Mouse (Mus musculus) neutrophil, adult 59 days (primary cell): ENCODE measurements around the gene Mettl17. TPM values are rescaled to one million over a fixed set of nuclear protein-coding genes. Genes with fewer than 3 reads are reported as not detected.

Experiments used
- total RNA-seq, 2 experiments: library from RNA; stranded (reverse); gene quantifications; 1 replicate in 1 of 2; 2 replicates in 1 of 2; pipeline ENCODE4 v1.2.4; 2023

The Mettl17 gene
- 10 to 100 TPM; 16.2 to 17.2 TPM for total RNA-seq

DNA sequence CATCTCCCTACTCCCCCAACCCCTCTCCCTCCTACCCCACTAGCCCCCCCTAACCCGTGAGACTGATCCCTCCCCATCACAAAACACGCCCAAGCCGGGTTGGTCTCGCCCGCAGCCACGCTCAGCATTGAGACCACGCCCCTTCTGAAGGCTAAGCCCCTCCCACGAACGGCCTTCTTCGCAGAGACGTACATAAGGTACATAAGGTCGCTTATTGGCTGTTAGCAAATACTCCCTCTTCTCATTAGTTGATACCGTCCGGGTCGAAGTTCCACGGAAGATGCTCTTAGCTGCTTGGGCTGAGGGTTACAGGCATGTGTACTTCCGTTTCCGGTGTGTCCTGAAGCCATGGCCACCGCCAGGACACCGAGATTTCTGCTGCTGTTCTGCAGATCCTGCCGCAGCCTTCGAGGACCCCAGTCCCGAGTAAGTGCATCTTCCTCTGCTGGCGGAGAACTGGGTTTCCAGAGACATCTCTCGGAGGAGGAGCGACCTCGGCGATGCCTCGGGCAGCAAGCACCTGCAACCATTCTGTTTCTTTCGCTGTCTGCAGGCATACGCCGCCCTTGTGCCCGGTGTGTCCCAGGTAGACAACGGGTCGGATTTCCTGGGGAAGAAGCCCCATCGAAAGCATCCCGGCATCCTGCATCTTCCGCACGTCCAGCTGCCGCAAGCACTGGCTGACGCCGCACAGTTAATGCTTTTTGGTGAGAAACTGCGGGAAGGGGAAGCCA lies at the start of gene Mettl17:
Gene Mettl17 (plus strand): TSS at position 245 of the 734 bp plus-strand sequence.

DNA sequence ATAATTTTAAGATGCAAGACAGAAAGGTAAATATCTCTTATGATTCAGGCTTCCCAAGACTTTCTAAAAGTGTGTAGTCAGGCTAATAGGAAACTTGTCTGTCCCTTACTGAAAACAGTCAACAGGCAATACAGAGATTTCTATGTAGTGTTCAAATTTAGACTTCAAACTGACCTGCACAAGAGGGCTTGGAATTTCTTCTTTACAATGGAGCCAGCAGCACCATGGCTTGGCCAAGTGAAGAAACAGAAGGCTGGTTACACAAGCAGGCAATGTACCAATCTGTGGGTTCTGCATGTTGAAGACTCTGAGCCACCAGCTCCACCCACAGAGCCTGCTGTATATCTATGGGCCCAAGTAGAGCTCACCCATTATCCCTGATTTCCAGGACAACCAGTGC lies 31.2 kb upstream of the Mettl17 start, which contains the start of gene Ear6:
Gene Ear6 (plus strand): TSS at position 301 of the 400 bp plus-strand sequence.

DNA sequence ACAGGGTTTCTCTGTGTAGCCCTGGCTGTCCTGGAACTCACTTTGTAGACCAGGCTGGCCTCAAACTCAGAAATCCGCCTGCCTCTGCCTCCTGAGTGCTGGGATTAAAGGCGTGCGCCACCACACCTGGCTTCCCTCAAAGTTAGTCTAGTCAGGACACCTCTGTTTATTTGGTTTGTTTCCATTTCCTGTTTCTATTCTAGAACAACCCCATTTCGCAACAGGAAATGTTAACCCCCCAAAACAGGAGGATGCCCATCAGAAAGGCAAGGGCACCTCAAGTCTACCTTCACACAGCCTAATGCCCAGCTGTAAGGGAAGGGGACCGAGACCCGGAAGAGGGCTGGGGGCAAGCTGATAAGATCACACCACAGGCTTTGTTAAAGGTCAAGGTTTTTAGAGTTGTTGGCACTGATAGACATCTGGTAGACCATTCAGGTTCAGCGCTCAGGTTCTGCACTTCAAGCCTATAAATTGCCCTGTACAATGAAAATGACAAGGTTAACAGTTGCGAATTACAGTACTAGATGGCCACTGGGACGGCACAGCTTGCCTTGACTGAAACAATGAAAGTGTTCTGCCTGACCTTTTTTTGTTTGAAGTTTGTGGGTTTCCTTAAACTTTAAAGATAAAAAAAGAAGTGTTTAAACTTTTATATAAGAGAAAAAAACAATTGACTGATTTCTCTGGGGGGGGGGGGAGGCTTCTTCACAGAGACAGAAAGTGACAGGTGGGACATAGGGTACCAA lies 7.7 kb downstream of the Mettl17 start, which contains the start of gene Slc39a2:
Gene Slc39a2 (plus strand): TSS at position 699 of the 749 bp plus-strand sequence.

GRCm38 (mm10) chr14:51913960-51914762 lies 29.5 kb downstream of the Mettl17 start, which contains the start of gene Ndrg2:
Gene Ndrg2 (minus strand): TSS chr14:51914158.

DNA sequence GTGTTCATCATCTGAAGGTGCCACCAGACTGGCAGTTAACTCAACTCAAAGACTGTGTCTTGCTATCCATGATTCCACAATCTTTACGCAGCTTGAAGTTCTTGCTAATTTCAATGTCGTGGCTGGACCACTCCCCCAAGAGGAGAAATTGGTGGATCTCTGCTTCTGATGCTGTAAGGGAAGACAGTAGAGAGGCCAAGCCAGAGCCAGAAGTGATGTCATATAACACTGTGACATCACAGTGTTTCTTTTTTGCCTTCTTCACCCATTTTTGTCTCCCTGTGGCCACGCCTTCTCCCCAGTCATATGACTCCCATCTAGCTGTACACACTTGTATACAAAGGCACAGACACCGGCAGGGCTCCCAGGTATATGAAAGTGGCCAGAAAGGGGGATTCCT lies 33.5 kb downstream of the Mettl17 start, which contains the start of gene Tppp2:
Gene Tppp2 (plus strand): TSS at position 301 of the 400 bp plus-strand sequence.

DNA sequence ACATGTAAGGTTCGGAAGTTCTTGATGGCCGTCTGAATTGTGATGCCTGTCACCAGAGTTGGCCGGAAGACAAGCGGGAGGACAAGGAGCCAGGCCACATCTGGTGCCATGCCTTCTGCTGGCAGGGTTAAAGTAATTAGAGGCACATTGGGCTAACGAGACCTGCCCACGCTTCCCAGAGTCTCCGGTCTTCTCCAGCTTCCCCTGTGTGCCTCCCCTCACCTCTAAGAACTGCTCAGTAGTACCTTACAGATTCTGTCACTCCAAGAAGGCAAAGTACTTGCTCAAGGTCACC lies 37.9 kb downstream of the Mettl17 start, which contains the start of gene Rnase13:
Gene Rnase13 (minus strand): TSS at position 203 of the 295 bp plus-strand sequence.

Other genes starting within 250 kb of the Mettl17 start
- gene Gm4181, start 249.2 kb upstream of the Mettl17 start, total RNA-seq: not detected
- not detected for gene Gm17079, start 189.4 kb upstream of the Mettl17 start, total RNA-seq
- not detected for gene Gm5800, start 167.7 kb upstream of the Mettl17 start, total RNA-seq
- not detected for gene Ang4, start 111.3 kb upstream of the Mettl17 start, total RNA-seq
- not detected for gene AY358078, start 84.8 kb upstream of the Mettl17 start, total RNA-seq
- gene Ear6, start 31.1 kb upstream of the Mettl17 start, total RNA-seq: 10 to 100 TPM; 10.4 to 41.8 TPM
- under 1 TPM in 1 of 2 experiments, not detected in 1; 0.15 TPM for gene Slc39a2, start 8.0 kb downstream of the Mettl17 start, total RNA-seq
- gene Ndrg2, start 29.3 kb downstream of the Mettl17 start, total RNA-seq: 1 to 10 TPM; 1.3 to 3.4 TPM
- not detected for gene Tppp2, start 33.6 kb downstream of the Mettl17 start, total RNA-seq
- gene Rnase13, start 37.9 kb downstream of the Mettl17 start, total RNA-seq: not detected
- 1 to 10 TPM; 5.1 to 8.1 TPM for gene Arhgef40, start 99.9 kb downstream of the Mettl17 start, total RNA-seq
- gene Tmem253, start 130.8 kb downstream of the Mettl17 start, total RNA-seq: not detected
- gene Zfp219, start 135.9 kb downstream of the Mettl17 start, total RNA-seq: 10 to 100 TPM; 10.4 to 14.2 TPM
- gene Olfr221, start 157.6 kb downstream of the Mettl17 start, total RNA-seq: not detected
- 100 to 1,000 TPM; 228 to 249 TPM for gene Hnrnpc, start 219.2 kb downstream of the Mettl17 start, total RNA-seq
- gene Rpgrip1, start 225.9 kb downstream of the Mettl17 start, total RNA-seq: 1 to 10 TPM; 1.1 to 3.4 TPM